Mouse (Mus musculus): ENCODE data around the gene Fgf22.

GRCm38 (mm10) chr10:79754856-79755516 lies at the start of gene Fgf22:
- TF ChIP-seq CTCF (IDR thresholded peaks at IDR 0.05; ENCODE audit: borderline replicate concordance, insufficient read depth, low read depth, low read length) (no peak), POLR2A (IDR thresholded peaks at IDR 0.05; ENCODE audit: borderline replicate concordance, insufficient read depth, low read length) (no peak)

Data from cerebellum, adult 2 months (tissue).